Mouse (Mus musculus) forebrain, embryonic 10.5 days (tissue): ENCODE measurements at regions not wholly inside any gene's neighbourhood (a gene's known extent, or its start where the extent isn't known, plus 50 kb on each side); places are given as distances from the start of the nearest gene placed in this dataset.

Source experiments
- DNase-seq: peaks from one replicate; pipeline ENCODE4 v3.0.0-alpha.2; 2017; ENCODE audit warnings: low spot score; ENCODE audit errors: extremely low spot score
- H3K27ac ChIP-seq: fragments of 300-500 bp; sonication (generic); 2 replicates; pipeline ENCODE4 v1.5.1; 2016; ENCODE audit warnings: mild to moderate bottlenecking
- H3K27me3 ChIP-seq: fragments of 300-500 bp; sonication (generic); 2 replicates; pipeline ENCODE4 v1.6.1; 2016; ENCODE audit warnings: mild to moderate bottlenecking; ENCODE audit not compliant: poor library complexity, severe bottlenecking
- H3K36me3 ChIP-seq: fragments of 300-500 bp; sonication (generic); replicated peaks from 2 replicates; pipeline ENCODE4 v1.6.1; 2016; ENCODE audit warnings: mild to moderate bottlenecking, moderate library complexity
- H3K4me1 ChIP-seq: fragments of 300-500 bp; sonication (generic); 2 replicates; pipeline ENCODE4 v1.6.1; 2016
- H3K4me3 ChIP-seq: fragments of 300-500 bp; sonication (generic); 2 replicates; pipeline ENCODE4 v1.5.1; 2016; ENCODE audit warnings: mild to moderate bottlenecking, moderate library complexity
- H3K9me3 ChIP-seq: fragments of 300-500 bp; sonication (generic); 2 replicates; pipeline ENCODE4 v1.6.1; 2016; ENCODE audit warnings: mild to moderate bottlenecking, moderate library complexity
- WGBS: fragments of 180-500 bp; shearing (Covaris S2); methylation state at CpG from one replicate; pipeline ENCODE4 v1.1.7; 2016; 5-methylcytosine and 5-hydroxymethylcytosine counted together

GRCm38 (mm10) chr1:124338648-124339047, 293.3 kb upstream of the Dpp10 start:
- no peak for DNase-seq
- Histone ChIP-seq H3K27ac (no peak overlapping the region), H3K4me1 (no peaks in the 10 kb centered on the region), H3K4me3 (no peak overlapping the region), H3K9me3 (no peaks in the 10 kb centered on the region), H3K27me3 (no peaks in the 10 kb centered on the region), H3K36me3 (no peaks in the 10 kb centered on the region)

- no peaks in the 10 kb centered on the region for H3K36me3 ChIP-seq
- H3K27ac ChIP-seq = no peak overlapping the region
- H3K4me1 ChIP-seq = no peaks in the 10 kb centered on the region
- H3K27me3 ChIP-seq = no peaks in the 10 kb centered on the region
- H3K9me3 ChIP-seq = no peaks in the 10 kb centered on the region
- H3K4me3 ChIP-seq = no peak overlapping the region
- DNase-seq = no peak
- 80% methylated on average over 3 of the region's 3 CpGs for WGBS
Measured at GRCm38 (mm10) chr1:124332294-124332693, 286.9 kb upstream of the Dpp10 start.
